Mouse (Mus musculus) ES-Bruce4 (cell line): ENCODE data around the gene Arl8a.

Experiments
- CTCF ChIP-seq: IDR thresholded peaks from one replicate; pipeline ENCODE4 v1.8.1; 2011; ENCODE audit warnings: low read depth, low read length
- EP300 ChIP-seq: IDR thresholded peaks from 2 replicates; pipeline ENCODE4 v1.6.1; 2011; ENCODE audit warnings: low read depth, low read length; ENCODE audit not compliant: insufficient read depth
- POLR2A ChIP-seq: IDR thresholded peaks from one replicate; pipeline ENCODE4 v1.8.1; 2011; ENCODE audit warnings: low read length; ENCODE audit not compliant: insufficient read depth

- TF ChIP-seq POLR2A (no peak), CTCF (no peak), EP300 (no peak)
Observed at GRCm38 (mm10) chr1:135133678-135134435, 12.8 kb upstream of the Arl8a start.
